Mouse (Mus musculus) layer of hippocampus, adult 2 months (tissue): Measurements from ENCODE around the gene Gm49395. TPM values are rescaled to one million over a fixed set of nuclear protein-coding genes. Genes with fewer than 3 reads are reported as not detected.
A peak's percentile ranks its signal among the peaks of the same experiment; 100 is the strongest.

Source experiments
- DNase-seq, 2 experiments: peaks; one replicate each; pipeline ENCODE4 v3.0.0; 2022; ENCODE audit warnings: low spot score in 2 of 2
- H3K27ac ChIP-seq: fragments of 200-600 bp; 2 replicates; pipeline ENCODE4 v1.8.1; 2022
- H3K4me3 ChIP-seq: fragments of 200-600 bp; 2 replicates; pipeline ENCODE4 v1.8.1; 2022; ENCODE audit warnings: mild to moderate bottlenecking
- CTCF ChIP-seq: fragments of 200-600 bp; conservative IDR thresholded peaks from 2 replicates; pipeline ENCODE4 v1.8.1; 2022; ENCODE audit warnings: antibody characterized with exemption, mild to moderate bottlenecking, moderate library complexity
- total RNA-seq, 2 experiments: library from RNA; stranded (reverse); gene quantifications; 2 replicates each; pipeline ENCODE4 v1.2.3; 2021

Gm49395 gene
- total RNA-seq, 2 experiments from 2014 or later = 1.5 to 4.1 TPM

DNA sequence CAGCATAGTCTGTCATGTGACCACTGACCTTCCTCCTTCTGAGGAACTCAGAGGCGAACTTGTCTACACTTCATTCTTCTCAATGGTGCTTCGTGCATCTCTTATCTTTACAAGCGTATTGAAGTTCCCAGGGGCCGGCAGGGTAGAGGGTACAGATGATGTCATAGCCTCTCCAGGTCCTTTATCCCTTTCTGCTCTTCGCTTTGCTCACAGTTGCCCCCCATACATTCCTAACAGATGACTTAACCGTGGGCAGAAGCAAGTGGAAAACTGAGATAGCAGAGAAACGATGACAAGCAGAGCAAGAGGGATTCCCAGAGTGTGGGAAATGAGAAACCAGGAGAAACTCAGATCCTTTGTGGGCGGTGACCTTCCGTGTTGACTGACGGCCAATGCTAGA is 80.3 kb downstream of the Gm49395 start:
- H3K27ac ChIP-seq = no peak overlapping the region
- no peak for TF ChIP-seq CTCF
- no peak overlapping the region for H3K4me3 ChIP-seq
- DNase-seq = no peak

DNA sequence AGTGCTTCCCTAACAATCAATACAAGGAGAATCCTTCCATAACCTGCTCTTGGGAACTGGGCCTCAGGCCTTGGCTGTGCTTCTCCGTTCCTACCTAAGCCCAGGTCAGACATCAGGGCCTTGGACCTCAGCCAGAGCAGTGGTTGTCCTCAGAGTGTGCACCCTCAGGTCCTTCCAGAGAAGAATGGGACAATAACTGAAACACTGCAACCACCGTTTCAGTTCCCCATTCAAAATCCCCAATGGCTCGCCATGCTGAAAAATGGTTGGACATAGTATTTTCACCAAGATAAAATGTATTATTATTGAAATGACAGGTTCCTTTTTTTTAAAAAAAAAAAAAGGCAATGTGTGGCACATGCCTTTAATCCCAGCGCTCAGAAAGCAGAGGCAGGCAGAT is 81.0 kb downstream of the Gm49395 start:
- Histone ChIP-seq H3K4me3 (no peak overlapping the region), H3K27ac (no peak overlapping the region)
- no peak for DNase-seq
- TF ChIP-seq CTCF = no peak

DNA sequence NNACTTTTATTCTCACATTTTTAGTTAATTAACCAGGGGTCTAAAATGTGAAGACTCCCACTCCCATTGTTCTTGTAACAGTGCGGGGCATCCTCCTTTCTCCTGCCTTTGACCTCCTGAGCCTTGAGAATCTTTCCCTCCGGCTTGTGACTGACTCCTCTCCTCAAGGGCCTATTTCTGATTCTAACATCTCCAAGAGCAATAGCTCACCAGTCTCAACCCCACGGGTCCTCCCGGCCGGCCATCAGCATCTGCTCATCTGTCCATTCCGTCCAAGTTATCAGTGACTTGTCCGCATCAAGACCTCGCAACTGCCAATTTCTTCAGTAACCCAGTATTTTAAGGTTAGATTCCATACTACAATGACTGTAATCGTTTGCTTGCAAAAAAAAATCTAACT is 84.2 kb downstream of the Gm49395 start:
- Histone ChIP-seq H3K27ac (no peak overlapping the region), H3K4me3 (no peak overlapping the region)
- no peak for TF ChIP-seq CTCF
- DNase-seq = no peak

DNA sequence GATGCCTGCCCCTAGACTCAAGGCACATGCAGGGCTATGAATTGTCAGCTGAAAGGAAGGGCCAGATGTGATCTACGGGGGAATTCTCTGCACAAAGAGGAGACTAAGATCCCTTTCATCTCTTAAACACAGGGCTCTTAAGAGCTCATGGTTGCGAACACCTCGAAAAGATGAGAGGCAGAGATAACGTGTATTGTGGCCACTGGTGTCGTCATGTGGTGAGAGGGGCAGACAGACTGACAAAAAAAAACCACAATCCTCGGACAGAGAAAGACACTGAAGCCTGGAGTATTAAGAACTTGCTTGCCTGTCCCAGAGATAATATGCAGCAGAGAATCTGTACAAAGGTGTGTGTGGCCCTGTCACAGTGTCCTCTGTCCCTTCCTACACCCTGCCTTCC is 90.2 kb downstream of the Gm49395 start:
- no peak for TF ChIP-seq CTCF
- no peak overlapping the region for H3K27ac ChIP-seq
- no peak overlapping the region for H3K4me3 ChIP-seq
- DNase-seq = no peak

DNA sequence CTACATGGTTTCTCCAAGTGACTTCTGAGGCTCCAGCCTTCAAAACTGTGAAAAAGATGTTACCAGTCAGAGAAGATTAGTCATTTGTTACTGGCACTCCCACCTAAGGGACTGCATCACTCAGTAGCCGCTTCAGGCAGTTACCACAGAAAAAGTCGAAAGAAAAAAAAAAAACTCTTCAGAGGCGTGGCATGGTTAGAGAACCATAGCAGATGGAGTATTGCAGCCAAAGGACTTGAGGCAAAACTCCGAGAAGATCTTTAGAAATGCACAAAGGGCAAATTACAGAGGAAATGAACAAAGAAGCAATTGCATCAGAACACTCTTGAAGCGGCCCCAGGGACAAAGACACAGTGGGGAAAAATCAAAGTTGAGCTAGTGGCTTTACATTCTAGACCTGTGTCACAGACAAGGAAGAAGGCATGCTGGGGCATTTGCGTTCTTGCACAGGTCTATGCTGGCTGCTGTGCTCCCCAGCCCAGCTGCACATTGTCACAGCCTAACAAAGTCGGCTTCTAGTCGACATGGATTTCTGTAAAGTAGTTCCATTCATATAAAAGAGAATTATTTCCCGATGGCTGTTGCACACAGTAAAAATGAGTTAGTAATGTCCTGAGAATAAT is 95.4 kb downstream of the Gm49395 start:
- H3K4me3 ChIP-seq = no peak overlapping the region
- no peak overlapping the region for H3K27ac ChIP-seq
- no peak for TF ChIP-seq CTCF
- DNase-seq = no peak

DNA sequence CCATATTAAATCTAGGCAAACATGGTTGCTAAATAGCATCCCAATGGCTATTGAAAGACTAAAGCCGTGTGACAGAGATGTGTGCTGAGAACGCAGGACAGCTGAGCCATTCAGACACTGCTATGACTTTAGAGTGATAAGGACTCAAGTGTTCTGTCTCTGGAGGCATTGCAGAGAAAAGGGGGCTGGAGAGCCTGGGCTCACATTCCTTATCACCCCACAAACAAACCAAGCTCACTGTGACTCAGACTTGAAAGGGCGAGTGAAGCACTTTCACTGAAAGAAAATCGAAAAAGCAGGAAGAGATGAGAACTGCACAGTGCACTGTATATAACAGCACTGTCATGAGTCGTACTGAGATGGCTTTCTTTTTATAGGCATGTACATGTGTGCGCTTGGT is 96.4 kb downstream of the Gm49395 start:
- no peak overlapping the region for H3K27ac ChIP-seq
- TF ChIP-seq CTCF = no peak
- DNase-seq = no peak
- no peak overlapping the region for H3K4me3 ChIP-seq

DNA sequence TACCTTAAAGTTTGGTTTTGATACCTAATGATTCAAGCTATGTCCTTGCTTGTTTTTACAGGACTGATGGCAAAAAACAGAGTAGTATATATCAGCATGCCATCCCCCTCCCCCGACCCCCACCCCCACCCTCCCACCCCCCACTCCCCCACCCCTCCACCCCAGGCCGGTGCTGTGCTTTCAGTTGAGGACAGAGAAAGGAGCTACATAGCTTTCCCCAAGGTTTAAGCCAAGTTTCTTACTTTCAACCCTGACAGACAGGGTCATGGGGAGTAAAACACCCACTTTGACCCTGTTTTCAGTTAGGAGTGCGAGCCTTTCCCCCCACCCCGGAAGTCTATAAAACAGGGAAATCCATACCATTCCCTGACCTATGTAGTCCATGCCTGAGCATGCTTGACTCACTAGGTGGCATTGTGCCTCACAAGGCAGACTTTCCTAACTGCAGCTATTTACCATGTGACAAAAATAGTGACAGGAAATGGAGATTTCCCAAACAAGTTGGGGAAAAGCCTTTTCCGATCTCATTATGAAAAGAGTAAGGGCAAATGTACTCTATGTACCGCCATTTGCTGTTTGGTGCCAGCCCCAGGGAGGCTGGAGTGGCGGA is 98.2 kb downstream of the Gm49395 start:
- Histone ChIP-seq H3K4me3 (no peak overlapping the region), H3K27ac (no peak overlapping the region)
- no peak for DNase-seq
- peak; percentile 45 for TF ChIP-seq CTCF

DNA sequence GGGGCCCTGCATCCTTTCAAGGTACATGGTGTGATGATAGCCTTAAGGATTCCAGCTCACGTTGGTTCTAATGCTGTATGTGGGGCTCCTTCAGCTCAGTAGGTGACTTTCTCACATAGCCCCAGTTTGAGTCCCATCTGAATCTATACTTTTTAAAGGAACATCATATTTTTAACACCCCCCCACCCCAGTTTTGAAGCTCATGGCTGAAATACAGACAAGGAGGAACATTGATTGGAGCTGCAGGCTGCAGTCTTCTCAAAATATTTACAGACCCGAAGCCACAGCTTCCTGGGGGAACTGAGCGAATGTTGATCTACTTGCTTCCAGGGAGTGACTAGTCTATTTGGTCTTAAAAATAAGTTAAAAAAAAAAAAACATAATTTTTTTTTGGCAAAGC is 98.9 kb downstream of the Gm49395 start:
- Histone ChIP-seq H3K4me3 (no peak overlapping the region), H3K27ac (no peak overlapping the region)
- TF ChIP-seq CTCF = no peak
- DNase-seq = no peak

DNA sequence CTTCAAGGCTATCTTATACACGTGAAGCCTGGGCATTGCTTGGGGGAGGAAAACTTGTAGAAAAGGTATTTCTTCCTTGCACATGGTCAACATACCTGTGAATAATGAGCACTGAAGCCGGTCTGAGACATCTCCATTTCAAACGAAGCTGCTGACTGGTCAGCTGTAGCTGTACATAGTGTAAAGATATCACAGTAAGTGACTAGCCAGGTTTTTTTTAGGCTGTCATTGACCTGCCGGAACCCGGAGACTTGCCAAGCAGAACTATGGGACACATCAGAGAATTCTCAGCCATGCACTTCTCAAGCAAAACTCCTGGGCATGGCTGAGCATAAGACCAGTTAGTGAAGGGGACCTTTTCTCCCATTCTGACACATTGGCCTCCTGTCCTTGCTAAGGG is 99.6 kb downstream of the Gm49395 start:
- DNase-seq = no peak
- no peak for TF ChIP-seq CTCF
- H3K4me3 ChIP-seq = no peak overlapping the region
- no peak overlapping the region for H3K27ac ChIP-seq

DNA sequence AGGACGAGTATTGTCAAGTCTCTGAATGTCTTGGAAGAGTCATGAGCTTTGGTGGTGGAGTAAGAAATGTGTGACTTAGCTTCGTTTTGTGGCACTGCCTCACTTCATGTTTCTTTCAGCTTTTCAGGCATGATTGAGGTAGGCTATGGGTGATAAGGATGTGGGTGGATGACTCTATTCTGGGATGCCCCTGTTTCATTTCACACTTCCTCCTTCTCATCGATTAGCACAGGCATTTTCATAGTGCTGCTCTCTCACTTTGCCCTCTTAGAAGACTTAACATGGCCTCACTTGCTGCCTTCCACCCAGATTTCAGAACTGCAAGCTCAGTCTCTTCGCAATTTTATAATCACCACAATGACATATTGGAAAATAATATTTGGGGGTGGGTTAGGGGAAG is 102.1 kb downstream of the Gm49395 start:
- H3K27ac ChIP-seq = no peak overlapping the region
- H3K4me3 ChIP-seq = no peak overlapping the region
- no peak for TF ChIP-seq CTCF
- no peak for DNase-seq

DNA sequence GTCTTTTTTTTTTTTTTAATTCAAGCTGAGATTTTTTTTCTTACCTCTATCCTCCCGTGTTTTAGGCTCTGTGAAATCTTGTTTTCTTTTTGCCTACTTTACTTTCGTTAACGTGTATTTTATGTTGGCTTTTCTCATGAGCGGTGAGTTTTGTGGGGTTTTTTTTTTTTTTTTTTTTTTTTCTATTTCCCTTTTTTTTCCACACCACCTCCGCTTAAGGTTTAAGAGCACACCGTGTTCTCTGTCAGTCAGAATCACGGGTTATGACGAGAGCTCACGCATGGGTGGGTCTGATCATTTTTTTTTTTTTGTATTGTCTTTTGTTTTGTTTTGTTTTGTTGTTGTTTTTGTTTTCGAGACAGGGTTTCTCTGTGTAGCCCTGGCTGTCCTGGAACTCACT is 103.6 kb downstream of the Gm49395 start:
- H3K4me3 ChIP-seq = no peak overlapping the region
- no peak for DNase-seq
- no peak overlapping the region for H3K27ac ChIP-seq
- no peak for TF ChIP-seq CTCF

DNA sequence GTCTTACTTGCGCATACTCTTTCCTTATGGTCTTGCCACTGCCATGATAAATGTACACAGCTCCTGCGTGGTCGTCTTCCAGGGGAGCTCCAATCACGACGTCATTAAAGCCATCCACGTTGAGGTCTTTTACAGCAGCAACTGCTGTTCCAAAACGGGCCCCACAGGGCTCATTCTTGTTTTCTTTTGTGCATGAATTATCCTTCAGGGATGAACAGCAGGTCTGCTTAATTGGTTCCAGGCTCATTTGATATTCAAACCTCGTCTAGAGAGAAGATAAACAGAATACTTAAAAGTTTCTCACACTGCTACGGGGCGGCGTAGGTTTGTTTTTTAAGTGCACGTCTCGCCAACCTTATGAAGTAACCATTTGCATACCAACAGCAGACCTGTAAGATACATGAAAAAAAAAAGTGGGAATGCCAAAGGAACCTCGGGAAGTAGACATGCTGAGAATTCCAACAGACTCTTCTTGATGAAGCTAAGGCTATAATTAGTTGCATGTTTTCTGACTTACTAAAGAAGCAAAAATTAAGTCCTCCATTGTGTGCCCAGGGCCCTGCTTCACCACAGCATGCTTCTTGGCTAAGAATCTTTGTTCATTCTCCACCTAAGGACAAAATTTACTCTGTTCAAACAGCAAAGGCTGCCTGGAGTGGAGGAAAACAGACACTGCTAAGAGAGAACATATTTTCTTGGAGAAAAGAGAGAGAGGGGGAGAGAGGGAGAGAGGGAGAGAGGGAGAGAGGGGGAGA is 109.3 kb downstream of the Gm49395 start:
- no peak for TF ChIP-seq CTCF
- peak overlapping the region; percentile 40 for H3K27ac ChIP-seq
- DNase-seq = peak; percentile 13 to 17
- H3K4me3 ChIP-seq = peak overlapping the region; percentile 10; the same call in 1 of the 2 replicates

DNA sequence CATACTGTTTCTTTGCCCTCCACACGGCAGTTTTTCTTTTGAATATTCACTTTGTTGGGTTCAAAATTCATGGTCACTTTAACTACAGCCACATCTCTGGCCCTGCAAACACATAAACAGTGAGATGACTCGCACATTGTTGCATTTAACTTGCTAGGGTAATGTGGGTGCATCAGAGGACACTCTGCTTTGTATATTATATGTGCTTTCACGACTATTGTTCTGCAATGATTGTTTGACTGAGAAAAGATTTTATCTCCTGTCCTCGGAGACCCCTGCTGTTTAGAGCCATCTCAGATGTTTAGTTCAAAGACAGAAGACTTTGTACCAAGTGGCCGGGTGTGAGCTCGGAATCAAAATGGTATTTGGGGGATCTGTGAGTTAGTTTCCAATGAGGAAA is 114.1 kb downstream of the Gm49395 start:
- no peak for TF ChIP-seq CTCF
- no peak overlapping the region for H3K27ac ChIP-seq
- DNase-seq = no peak

DNA sequence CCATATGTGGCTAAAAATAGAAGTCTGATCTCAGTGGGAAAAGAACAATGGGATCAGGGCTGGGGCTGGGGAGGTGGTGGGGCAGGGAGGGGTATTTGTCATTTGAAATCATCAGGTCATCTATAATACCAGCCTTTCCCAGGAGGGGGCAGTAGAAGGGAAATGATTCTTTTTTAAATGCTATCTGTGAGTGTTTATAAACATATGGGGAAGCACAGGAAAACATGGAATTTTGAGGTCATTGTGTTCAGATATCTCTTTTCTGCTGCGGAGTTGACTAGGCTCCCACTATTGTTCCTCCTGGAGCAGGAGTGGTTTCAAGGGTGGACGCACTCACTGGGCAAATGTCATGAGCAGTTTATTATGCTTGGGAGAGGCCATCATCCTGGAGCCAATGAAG is 114.6 kb downstream of the Gm49395 start:
- no peak overlapping the region for H3K27ac ChIP-seq
- DNase-seq = peak in 1 of 2 experiments; percentile 32
- peak; percentile 75 for TF ChIP-seq CTCF
- no peak overlapping the region for H3K4me3 ChIP-seq

More for the DNA sequence above, 114.1 kb downstream of the Gm49395 start:
- H3K4me3 ChIP-seq = no peak overlapping the region

Other genes starting within 250 kb of the Gm49395 start
- under 1 TPM in 1 of 2 experiments, not detected in 1; 0.31 TPM for gene Itga2, start 169.8 kb downstream of the Gm49395 start, total RNA-seq
- 10 to 100 TPM; 19.8 to 22.5 TPM for gene Pelo, start 11.7 kb downstream of the Gm49395 start, total RNA-seq
- 1 to 10 TPM; 5.3 to 7.1 TPM for gene Itga1, start within 50 bp of the Gm49395 start, total RNA-seq